Mouse (Mus musculus): ENCODE data around the gene Arl6. TPM values are rescaled to one million over a fixed set of nuclear protein-coding genes. Genes with fewer than 3 reads are reported as not detected.

Gene Arl6
- polyA plus RNA-seq, 1 experiment from 2014 or later, result 50.0 TPM

DNA sequence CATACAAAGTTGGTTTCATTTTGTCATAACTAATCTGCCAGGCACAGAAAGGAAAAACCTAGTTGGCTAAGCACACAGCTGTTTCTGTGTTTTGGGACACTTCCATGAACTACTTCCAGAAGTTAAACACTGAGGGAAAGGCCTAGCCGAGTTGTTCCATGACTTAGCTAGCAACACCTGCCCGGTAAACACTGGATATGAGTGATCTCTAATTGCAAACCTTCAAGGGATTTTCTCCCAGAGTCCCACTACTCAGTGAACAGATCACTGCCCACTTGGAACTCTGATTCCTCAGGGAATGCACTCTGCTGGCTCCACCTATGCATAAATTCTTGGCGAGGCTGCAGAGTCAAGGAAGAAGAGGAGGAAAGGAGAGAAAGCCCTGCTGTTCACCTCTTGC is 44.5 kb downstream of the Arl6 start:
- Histone ChIP-seq H3K4me3 (ENCODE audit: low read depth, low read length) (no peak overlapping the region), H3K36me3 (ENCODE audit: control insufficient read depth, insufficient read depth, low read length) (no peaks in the 10 kb centered on the region), H3K4me2 (ENCODE audit: low read depth) (no peak overlapping the region), H3K27me3 (ENCODE audit: control insufficient read depth, insufficient read depth, low read length) (no peaks in the 10 kb centered on the region), H3K27ac (ENCODE audit: low read depth, low read length) (no peak overlapping the region), H3K4me1 (ENCODE audit: control insufficient read depth, insufficient read depth, low read length) (no peaks in the 10 kb centered on the region), H3K9me3 (ENCODE audit: control insufficient read depth, low read length) (no peaks in the 10 kb centered on the region), H3K9ac (ENCODE audit: low read length) (no peak overlapping the region)
- DNase-seq (ENCODE audit: low spot score) (no peak), ATAC-seq (ENCODE audit: insufficient read depth, low FRiP score, low TSS enrichment) (no peak)
- WGBS, result 88% methylated on average over 3 of the region's 3 CpGs

- Histone ChIP-seq H3K4me2 (ENCODE audit: low read depth) (no peak overlapping the region), H3K9ac (ENCODE audit: low read length) (no peak overlapping the region), H3K27ac (ENCODE audit: low read depth, low read length) (no peak overlapping the region), H3K4me1 (ENCODE audit: control insufficient read depth, insufficient read depth, low read length) (no peaks in the 10 kb centered on the region), H3K9me3 (ENCODE audit: control insufficient read depth, low read length) (no peaks in the 10 kb centered on the region), H3K27me3 (ENCODE audit: control insufficient read depth, insufficient read depth, low read length) (no peaks in the 10 kb centered on the region), H3K36me3 (ENCODE audit: control insufficient read depth, insufficient read depth, low read length) (no peaks in the 10 kb centered on the region), H3K4me3 (ENCODE audit: low read depth, low read length) (no peak overlapping the region)
- no peak for DNase-seq (ENCODE audit: low spot score)
- no peak for ATAC-seq (ENCODE audit: insufficient read depth, low FRiP score, low TSS enrichment)
- WGBS, result 83% methylated on average over 6 of the region's 6 CpGs
Measured at GRCm38 (mm10) chr16:59590790-59591189, 48.4 kb downstream of the Arl6 start.

DNA sequence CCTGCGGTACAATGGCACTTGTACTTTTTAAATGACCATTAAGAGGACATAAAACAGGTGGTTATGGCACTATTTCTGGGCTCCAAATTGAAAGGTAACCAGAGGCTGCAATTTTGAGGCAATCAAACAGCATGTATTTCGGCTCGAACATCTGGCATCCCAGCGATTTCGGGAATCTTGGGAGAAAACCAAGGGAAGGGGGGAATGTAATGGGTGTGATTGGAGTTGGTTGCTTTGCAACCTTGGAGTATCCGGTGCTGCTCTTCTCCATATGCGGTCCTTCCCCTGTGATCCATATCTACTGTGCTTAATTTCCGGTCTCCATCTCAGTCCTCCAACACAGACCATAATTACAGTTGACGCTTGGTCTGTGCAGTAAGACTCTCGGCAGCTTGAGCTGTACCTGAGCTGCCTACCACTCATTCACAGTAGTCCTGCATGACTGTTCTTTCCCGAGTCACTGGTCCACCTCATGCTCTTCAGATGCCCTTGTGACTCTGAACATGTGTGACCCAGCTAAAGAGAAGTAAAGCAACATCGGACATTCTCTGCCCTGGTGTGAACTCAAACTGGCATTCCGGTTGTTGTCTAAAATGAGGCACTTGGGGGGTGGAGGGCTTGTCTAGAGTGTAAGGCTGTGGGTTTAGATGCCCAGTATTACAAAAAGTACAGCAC is 50.7 kb downstream of the Arl6 start:
- Histone ChIP-seq H3K4me2 (ENCODE audit: low read depth) (no peak overlapping the region), H3K36me3 (ENCODE audit: control insufficient read depth, insufficient read depth, low read length) (no peaks in the 10 kb centered on the region), H3K9ac (ENCODE audit: low read length) (no peak overlapping the region), H3K27me3 (ENCODE audit: control insufficient read depth, insufficient read depth, low read length) (no peaks in the 10 kb centered on the region), H3K4me3 (ENCODE audit: low read depth, low read length) (no peak overlapping the region), H3K27ac (ENCODE audit: low read depth, low read length) (no peak overlapping the region), H3K9me3 (ENCODE audit: control insufficient read depth, low read length) (no peaks in the 10 kb centered on the region), H3K4me1 (ENCODE audit: control insufficient read depth, insufficient read depth, low read length) (no peaks in the 10 kb centered on the region)
- DNase-seq (ENCODE audit: low spot score) (no peak), ATAC-seq (ENCODE audit: insufficient read depth, low FRiP score, low TSS enrichment) (no peak)
- 75% methylated on average over 13 of the region's 13 CpGs for WGBS

GRCm38 (mm10) chr16:59587816-59588215 is 51.4 kb downstream of the Arl6 start:
- no peak for DNase-seq (ENCODE audit: low spot score)
- no peak overlapping the region for H3K27ac ChIP-seq (ENCODE audit: low read depth, low read length)
- no peaks in the 10 kb centered on the region for H3K36me3 ChIP-seq (ENCODE audit: control insufficient read depth, insufficient read depth, low read length)
- WGBS, result 84% methylated on average over 10 of the region's 10 CpGs
- H3K4me3 ChIP-seq (ENCODE audit: low read depth, low read length), result no peak overlapping the region
- H3K27me3 ChIP-seq (ENCODE audit: control insufficient read depth, insufficient read depth, low read length), result no peaks in the 10 kb centered on the region
- no peak overlapping the region for H3K9ac ChIP-seq (ENCODE audit: low read length)
- no peaks in the 10 kb centered on the region for H3K9me3 ChIP-seq (ENCODE audit: control insufficient read depth, low read length)
- no peaks in the 10 kb centered on the region for H3K4me1 ChIP-seq (ENCODE audit: control insufficient read depth, insufficient read depth, low read length)
- ATAC-seq (ENCODE audit: insufficient read depth, low FRiP score, low TSS enrichment), result no peak
- no peak overlapping the region for H3K4me2 ChIP-seq (ENCODE audit: low read depth)

DNA sequence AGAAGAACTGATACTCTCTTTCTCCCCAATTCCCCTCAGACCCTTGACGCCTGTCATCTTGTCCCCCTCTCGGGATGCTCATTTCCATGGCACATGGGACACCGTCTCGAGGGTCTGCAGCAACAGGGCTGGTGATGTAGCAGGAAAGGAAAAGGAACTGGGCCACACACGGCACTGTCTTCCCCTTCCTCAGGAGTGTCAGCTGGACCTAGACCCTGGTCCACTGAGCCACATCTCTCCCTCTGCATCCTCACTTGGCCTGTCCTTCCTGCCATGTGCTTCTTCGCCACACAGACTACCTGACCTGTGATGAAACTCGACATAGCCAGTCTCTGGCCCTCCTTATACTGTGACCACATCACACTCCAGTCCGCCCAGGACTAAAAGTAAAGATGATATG is 52.3 kb downstream of the Arl6 start:
- no peak overlapping the region for H3K4me3 ChIP-seq (ENCODE audit: low read depth, low read length)
- H3K4me1 ChIP-seq (ENCODE audit: control insufficient read depth, insufficient read depth, low read length), result no peaks in the 10 kb centered on the region
- H3K27ac ChIP-seq (ENCODE audit: low read depth, low read length), result no peak overlapping the region
- no peak for ATAC-seq (ENCODE audit: insufficient read depth, low FRiP score, low TSS enrichment)
- H3K9ac ChIP-seq (ENCODE audit: low read length), result no peak overlapping the region
- H3K9me3 ChIP-seq (ENCODE audit: control insufficient read depth, low read length), result no peaks in the 10 kb centered on the region
- no peak for DNase-seq (ENCODE audit: low spot score)
- no peak overlapping the region for H3K4me2 ChIP-seq (ENCODE audit: low read depth)
- no peaks in the 10 kb centered on the region for H3K27me3 ChIP-seq (ENCODE audit: control insufficient read depth, insufficient read depth, low read length)
- WGBS, result 92% methylated on average over 8 of the region's 8 CpGs
- no peaks in the 10 kb centered on the region for H3K36me3 ChIP-seq (ENCODE audit: control insufficient read depth, insufficient read depth, low read length)

- Histone ChIP-seq H3K9ac (ENCODE audit: low read length) (no peak overlapping the region), H3K9me3 (ENCODE audit: control insufficient read depth, low read length) (no peaks in the 10 kb centered on the region), H3K36me3 (ENCODE audit: control insufficient read depth, insufficient read depth, low read length) (no peaks in the 10 kb centered on the region), H3K4me3 (ENCODE audit: low read depth, low read length) (no peak overlapping the region), H3K27me3 (ENCODE audit: control insufficient read depth, insufficient read depth, low read length) (no peaks in the 10 kb centered on the region), H3K27ac (ENCODE audit: low read depth, low read length) (no peak overlapping the region), H3K4me1 (ENCODE audit: control insufficient read depth, insufficient read depth, low read length) (no peaks in the 10 kb centered on the region), H3K4me2 (ENCODE audit: low read depth) (no peak overlapping the region)
- no peak for DNase-seq (ENCODE audit: low spot score)
- 67% methylated on average over 6 of the region's 6 CpGs for WGBS
- ATAC-seq (ENCODE audit: insufficient read depth, low FRiP score, low TSS enrichment), result 0 out of 2 replicates have a peak, but pooled peaks have one; percentile 39
Measured at GRCm38 (mm10) chr16:59586276-59586675, 52.9 kb downstream of the Arl6 start.

GRCm38 (mm10) chr16:59585706-59586244 is 53.4 kb downstream of the Arl6 start:
- no peaks in the 10 kb centered on the region for H3K27me3 ChIP-seq (ENCODE audit: control insufficient read depth, insufficient read depth, low read length)
- no peak overlapping the region for H3K9ac ChIP-seq (ENCODE audit: low read length)
- no peak overlapping the region for H3K27ac ChIP-seq (ENCODE audit: low read depth, low read length)
- no peak overlapping the region for H3K4me2 ChIP-seq (ENCODE audit: low read depth)
- no peak for ATAC-seq (ENCODE audit: insufficient read depth, low FRiP score, low TSS enrichment)
- H3K9me3 ChIP-seq (ENCODE audit: control insufficient read depth, low read length), result no peaks in the 10 kb centered on the region
- no peaks in the 10 kb centered on the region for H3K36me3 ChIP-seq (ENCODE audit: control insufficient read depth, insufficient read depth, low read length)
- no peaks in the 10 kb centered on the region for H3K4me1 ChIP-seq (ENCODE audit: control insufficient read depth, insufficient read depth, low read length)
- no peak for DNase-seq (ENCODE audit: low spot score)
- WGBS, result 84% methylated on average over 4 of the region's 4 CpGs
- H3K4me3 ChIP-seq (ENCODE audit: low read depth, low read length), result no peak overlapping the region

- no peaks in the 10 kb centered on the region for H3K36me3 ChIP-seq (ENCODE audit: control insufficient read depth, insufficient read depth, low read length)
- no peaks in the 10 kb centered on the region for H3K4me1 ChIP-seq (ENCODE audit: control insufficient read depth, insufficient read depth, low read length)
- no peaks in the 10 kb centered on the region for H3K27me3 ChIP-seq (ENCODE audit: control insufficient read depth, insufficient read depth, low read length)
- WGBS, result 86% methylated on average over 5 of the region's 5 CpGs
- H3K9ac ChIP-seq (ENCODE audit: low read length), result no peak overlapping the region
- no peak for ATAC-seq (ENCODE audit: insufficient read depth, low FRiP score, low TSS enrichment)
- no peaks in the 10 kb centered on the region for H3K9me3 ChIP-seq (ENCODE audit: control insufficient read depth, low read length)
- no peak for DNase-seq (ENCODE audit: low spot score)
- H3K4me3 ChIP-seq (ENCODE audit: low read depth, low read length), result no peak overlapping the region
- H3K27ac ChIP-seq (ENCODE audit: low read depth, low read length), result no peak overlapping the region
- no peak overlapping the region for H3K4me2 ChIP-seq (ENCODE audit: low read depth)
Measured at GRCm38 (mm10) chr16:59583515-59583914, 55.7 kb downstream of the Arl6 start.

GRCm38 (mm10) chr16:59579237-59579636 is 60.0 kb downstream of the Arl6 start:
- Histone ChIP-seq H3K4me2 (ENCODE audit: low read depth) (no peak overlapping the region), H3K27ac (ENCODE audit: low read depth, low read length) (no peak overlapping the region), H3K9ac (ENCODE audit: low read length) (no peak overlapping the region), H3K27me3 (ENCODE audit: control insufficient read depth, insufficient read depth, low read length) (no peaks in the 10 kb centered on the region), H3K36me3 (ENCODE audit: control insufficient read depth, insufficient read depth, low read length) (no peaks in the 10 kb centered on the region), H3K4me1 (ENCODE audit: control insufficient read depth, insufficient read depth, low read length) (no peaks in the 10 kb centered on the region), H3K9me3 (ENCODE audit: control insufficient read depth, low read length) (no peaks in the 10 kb centered on the region), H3K4me3 (ENCODE audit: low read depth, low read length) (no peak overlapping the region)
- WGBS, result 93% methylated on average over 8 of the region's 8 CpGs
- DNase-seq (ENCODE audit: low spot score) (no peak), ATAC-seq (ENCODE audit: insufficient read depth, low FRiP score, low TSS enrichment) (no peak)
